Mouse (Mus musculus) C2C12 (cell line): ENCODE data around the gene Sfta2.

ENCODE experiments used
- CTCF ChIP-seq: IDR thresholded peaks from one replicate; pipeline ENCODE4 v1.5.1; 2011; ENCODE audit not compliant: control insufficient read depth, insufficient read depth, insufficient read length
- MYOD1 ChIP-seq: IDR thresholded peaks from one replicate; pipeline ENCODE4 v1.6.1; 2011; ENCODE audit warnings: low read depth; ENCODE audit not compliant: control insufficient read depth, insufficient read length
- MYOG ChIP-seq: IDR thresholded peaks from one replicate; pipeline ENCODE4 v1.6.1; 2011; ENCODE audit not compliant: control insufficient read depth, insufficient read length; ENCODE audit errors: extremely low read depth
- USF1 ChIP-seq: IDR thresholded peaks from one replicate; pipeline ENCODE4 v1.6.1; 2011; ENCODE audit warnings: low read depth, mild to moderate bottlenecking, control low read depth, moderate library complexity

DNA sequence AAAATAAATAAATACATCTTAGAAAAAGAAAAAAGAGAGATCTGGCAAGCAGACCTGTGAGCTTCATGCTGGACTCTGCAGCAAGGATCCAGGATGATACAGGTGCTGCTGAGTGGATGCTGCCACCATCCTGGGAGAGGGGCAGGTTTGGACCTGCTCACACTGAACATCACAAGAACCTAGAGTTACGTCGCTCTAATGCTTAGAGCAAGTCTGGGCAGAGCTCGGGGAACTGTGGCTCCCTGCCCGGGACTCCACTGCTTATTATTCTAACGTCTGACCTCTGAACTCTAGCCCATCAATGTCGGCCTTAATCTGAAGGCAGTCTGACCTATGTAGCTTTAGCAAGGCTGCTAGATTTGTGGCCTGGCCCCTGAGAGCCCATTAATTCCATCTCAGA, 79.2 kb downstream of the Sfta2 start:
- no peak for TF ChIP-seq CTCF
- TF ChIP-seq USF1 = no peak
- no peak for TF ChIP-seq MYOD1
- no peak for TF ChIP-seq MYOG
